Mouse (Mus musculus) retina, adult 2 months (tissue): ENCODE results near the gene Adam15.
A peak's percentile ranks its signal among the peaks of the same experiment; 100 is the strongest.

Experiments used
- DNase-seq: peaks from one replicate; pipeline ENCODE4 v3.0.0-alpha.2; 2012; ENCODE audit warnings: low read depth, low spot score

Adam15 gene

DNA sequence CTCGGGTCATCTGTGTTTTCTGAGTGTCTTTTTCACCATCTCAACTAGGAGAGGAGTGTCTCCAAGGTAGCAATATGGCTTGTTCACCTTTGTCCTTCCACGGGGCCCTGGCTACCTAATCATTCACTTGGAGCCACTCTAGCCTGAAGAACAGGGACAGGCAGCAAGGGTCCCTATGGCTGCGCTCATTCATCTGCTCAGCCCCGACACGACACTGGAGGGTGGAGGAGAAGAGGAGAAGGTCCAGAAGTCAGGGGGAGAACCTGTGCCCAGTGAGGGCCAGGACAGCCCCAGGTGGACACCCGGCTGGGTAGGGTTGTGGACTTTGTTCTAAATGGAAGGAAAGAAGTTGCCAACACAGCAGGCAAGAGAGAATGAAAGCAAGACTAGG, 5.7 kb upstream of the Adam15 start:
- DNase-seq = no peak

- peak; percentile 54 for DNase-seq
Measured at GRCm38 (mm10) chr3:89354816-89355511, 5.2 kb upstream of the Adam15 start.

DNA sequence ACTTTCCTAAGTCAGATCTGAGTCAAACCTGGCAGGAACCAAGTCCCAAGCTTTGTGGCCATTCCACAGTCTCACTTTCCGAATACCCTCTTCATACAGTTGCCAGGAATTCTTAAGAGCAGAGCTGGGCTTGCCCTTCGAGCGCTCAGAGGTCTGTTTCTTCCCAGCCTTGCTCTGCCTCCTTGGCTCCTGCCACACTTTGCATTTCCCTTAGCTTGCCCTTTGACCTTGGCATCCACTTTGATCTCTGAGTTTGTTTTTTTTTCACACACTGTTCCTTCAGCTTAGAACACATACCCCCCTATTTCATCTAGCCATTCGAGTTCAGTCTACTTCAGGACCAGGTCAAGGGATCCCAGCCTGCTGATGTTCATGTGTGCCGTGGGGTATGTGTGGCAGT, 1.5 kb upstream of the Adam15 start:
- no peak for DNase-seq

DNA sequence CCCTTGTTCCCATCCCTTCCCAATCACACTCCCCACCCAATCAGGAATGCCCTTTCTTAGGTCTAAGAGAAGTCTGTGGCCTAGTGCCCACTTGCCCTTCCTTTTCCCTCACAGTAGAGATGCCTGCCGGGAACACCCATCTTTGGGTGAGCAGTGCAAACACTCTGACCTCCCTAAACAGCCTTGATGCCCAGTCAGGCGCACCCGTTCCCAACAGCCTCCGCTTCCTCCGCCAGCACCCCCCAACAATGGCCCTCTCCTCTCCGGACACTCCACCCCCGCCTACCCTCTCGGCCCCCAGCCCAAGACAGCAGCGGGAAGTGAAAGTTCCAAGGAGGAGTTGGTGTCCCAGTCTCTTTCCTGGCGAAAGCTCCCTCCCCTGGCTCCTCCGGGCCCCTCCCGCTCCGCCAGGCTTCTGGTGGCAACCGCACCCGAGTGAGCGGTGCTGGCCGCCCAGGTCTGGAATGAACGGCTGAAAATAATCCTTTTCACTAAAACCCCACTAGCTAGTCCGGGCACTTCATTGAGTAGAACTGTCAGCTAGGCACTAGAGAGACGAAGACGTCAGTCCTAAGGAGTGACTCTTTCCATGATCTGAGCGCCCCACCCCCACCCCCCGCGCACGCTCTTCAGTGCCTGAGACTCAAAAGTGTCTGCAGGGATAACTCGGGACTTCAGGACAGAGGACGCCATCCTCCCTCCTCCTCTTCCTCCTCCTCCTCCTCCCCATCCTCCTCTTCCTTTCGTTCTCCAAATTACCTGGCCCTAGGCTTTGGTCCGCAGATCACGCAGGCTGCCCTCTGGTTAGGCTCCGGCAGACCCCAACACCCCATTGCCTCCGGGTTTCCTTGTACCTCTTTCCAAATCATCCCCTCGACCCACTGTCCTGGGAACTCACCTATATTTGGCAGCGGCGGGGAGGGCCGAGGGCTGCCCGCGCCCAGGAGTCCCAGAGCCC, 606 bp downstream of the Adam15 start:
- no peak for DNase-seq

- DNase-seq = no peak
Measured at GRCm38 (mm10) chr3:89347916-89348315, 1.9 kb downstream of the Adam15 start.

DNA sequence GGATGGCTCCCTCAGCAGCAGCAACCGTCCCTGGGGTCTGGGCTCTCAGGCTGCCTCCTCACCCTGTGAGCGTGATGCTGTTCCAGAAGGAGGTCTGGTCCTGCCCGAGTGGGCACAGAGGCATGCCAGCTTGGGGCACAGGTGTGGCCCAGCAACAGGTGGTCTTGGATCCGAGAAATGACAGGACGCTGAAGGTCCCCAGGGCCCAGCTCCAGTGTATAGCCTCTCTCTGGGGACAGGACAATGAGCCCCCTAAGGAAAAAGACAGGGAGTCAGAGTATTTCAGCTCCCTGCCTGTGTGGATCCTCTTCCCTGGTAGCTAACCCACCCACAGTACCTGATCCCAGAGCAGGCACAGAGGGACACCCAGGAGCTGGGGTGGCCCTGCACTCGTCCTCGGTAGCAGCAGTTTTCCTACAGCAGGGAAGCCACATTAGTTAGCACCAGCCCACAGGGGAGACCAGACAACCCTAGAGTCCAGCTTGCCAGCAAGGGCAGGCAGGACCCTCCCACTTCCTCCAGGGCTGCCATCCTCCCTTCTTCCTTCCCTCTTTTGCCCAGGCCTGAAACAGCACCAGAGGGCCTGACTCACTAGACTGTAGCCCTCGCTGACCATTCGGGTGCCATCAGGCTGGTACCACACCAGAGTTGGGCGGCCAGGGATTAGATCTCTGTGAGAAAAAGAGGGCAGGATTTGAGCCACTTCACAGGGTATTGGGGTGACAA, 2.8 kb downstream of the Adam15 start:
- DNase-seq = no peak

DNA sequence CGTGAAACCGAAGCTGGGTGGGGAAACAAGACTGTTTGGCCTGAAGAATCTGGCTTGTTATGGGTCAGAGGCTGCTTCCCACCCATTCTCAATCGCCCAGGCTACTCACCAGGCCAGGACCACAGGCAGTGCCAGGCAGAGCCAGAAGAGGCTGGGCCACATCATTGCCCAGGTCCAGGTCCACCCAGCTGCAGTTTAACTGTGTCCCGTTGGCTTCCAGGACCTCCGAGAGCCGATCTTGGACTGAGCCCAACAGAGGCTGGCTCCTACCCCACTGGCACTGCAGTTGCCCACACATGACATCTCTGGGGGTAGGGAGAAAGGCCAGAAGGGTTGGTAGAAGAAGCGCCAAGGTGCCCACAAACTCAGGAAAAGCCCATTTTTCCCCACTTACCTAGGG, 6.5 kb downstream of the Adam15 start:
- no peak for DNase-seq

GRCm38 (mm10) chr3:89341794-89342193, 8.0 kb downstream of the Adam15 start:
- DNase-seq = no peak

GRCm38 (mm10) chr3:89340465-89340864, 9.3 kb downstream of the Adam15 start:
- DNase-seq = peak; percentile 59

DNA sequence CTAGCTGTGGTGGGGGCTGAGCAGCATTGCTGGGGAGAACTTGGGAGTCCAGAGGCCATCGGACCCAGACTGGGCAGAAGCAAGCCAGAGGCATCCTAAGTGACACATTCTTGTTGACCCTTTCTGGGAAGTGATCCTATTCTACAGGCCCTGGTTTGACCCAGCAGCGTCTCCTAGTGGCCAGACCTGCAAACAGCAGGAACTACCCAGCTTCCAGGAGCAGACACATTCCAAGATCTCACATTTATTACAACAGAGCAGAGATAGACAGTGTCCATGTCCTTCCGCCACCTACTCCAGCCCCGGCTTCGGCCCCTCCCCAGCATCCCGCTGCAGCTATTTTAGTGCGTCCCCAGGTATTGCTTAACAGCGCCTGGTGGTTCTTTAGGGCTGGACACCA, 10.4 kb downstream of the Adam15 start:
- no peak for DNase-seq

DNA sequence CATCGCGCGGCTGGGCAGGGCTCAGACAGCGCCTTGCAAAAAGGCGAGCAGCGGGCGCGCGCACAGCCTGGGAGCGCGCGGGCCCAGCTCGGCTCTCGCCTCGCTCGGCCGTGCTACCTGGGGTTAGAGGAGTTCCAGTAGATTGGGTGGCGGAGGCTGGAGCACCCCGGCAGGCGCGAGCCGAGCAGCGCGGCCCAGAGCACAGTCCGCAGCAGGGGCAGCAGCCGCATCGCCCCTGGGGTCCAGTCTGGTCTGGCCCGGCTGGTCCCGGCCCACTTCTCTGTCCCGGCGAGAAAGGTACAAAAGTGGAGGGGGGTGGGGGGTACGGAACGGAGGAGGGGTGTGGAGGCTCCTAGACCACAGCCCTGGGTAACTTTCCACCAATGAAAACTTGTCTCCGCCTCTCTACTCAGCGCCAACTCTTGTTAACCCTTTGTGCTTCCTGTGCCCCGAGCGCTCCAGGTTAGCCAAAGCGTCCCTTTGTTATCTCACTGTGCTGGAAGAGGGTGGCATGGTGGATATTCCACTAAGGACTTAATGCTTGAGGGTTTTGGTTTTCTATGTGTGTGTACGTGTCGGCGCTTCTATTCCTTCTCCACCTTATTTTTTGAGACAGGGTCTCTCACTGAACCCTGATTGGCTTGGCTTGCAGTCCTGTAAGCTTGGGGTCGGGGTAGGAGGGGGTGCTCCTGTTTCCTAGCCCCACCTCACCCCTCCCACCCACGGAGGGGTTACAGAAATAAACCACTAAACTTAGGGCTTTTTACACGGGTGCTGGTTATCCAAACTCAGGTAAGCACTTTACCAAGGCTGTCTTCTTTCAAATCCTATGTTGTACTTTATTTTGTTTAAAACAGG, 11.8 kb downstream of the Adam15 start, which contains the start of gene Efna4:
Gene Efna4 (minus strand): TSS at position 308 of the 858 bp plus-strand sequence.
- no peak for DNase-seq

GRCm38 (mm10) chr3:89337062-89337720, 12.6 kb downstream of the Adam15 start:
- no peak for DNase-seq

DNA sequence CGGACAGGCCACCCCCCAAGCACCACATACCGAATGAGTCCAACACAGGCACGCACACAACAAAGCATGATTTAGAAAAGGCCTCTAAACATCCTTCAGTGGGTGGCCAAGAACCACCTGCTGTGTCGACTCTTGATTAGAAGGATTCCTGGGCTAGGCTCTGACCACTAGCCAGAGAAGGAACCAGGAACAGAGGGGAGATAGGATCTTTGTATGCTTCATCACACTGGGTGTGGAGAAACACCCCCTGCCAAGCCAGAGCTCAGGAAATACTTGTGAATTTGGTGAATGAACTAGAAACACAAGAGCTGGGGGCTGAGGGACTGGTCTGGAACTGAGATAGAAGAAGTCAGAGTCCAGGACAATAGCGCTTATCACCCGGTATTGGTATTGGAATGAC, 13.3 kb downstream of the Adam15 start:
- no peak for DNase-seq

- DNase-seq = no peak
Measured at GRCm38 (mm10) chr3:89333053-89333452, 16.7 kb downstream of the Adam15 start.

GRCm38 (mm10) chr3:89332476-89332875, 17.3 kb downstream of the Adam15 start:
- no peak for DNase-seq

DNA sequence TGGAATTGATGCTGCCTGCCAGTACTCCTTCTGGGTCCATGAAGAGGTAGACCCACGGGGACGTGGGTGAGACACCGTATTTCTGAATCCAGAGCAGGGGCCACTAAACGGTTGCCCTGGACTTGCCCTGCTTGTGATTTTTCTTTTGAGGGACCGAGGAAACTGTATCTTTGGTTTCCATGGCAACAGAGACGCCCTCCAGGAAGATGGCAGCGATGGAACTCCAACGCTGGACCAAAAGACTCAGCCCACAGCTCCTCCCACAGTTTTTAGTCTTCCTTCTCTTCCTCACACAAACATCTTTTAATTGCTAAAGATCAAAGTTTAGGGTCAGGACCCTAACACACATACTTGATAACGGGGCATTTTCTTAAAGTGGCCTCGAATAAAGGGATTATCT, 17.8 kb downstream of the Adam15 start:
- no peak for DNase-seq

GRCm38 (mm10) chr3:89331561-89331960, 18.2 kb downstream of the Adam15 start:
- no peak for DNase-seq

- DNase-seq = no peak
Measured at GRCm38 (mm10) chr3:89330948-89331347, 18.8 kb downstream of the Adam15 start.

GRCm38 (mm10) chr3:89330346-89330745, 19.4 kb downstream of the Adam15 start:
- no peak for DNase-seq

GRCm38 (mm10) chr3:89328623-89329022, 21.2 kb downstream of the Adam15 start:
- no peak for DNase-seq
